Mouse (Mus musculus) urinary bladder, adult 18-20 months (tissue): ENCODE results near the gene 9130023H24Rik.

Experiments used
- DNase-seq, 2 experiments: peaks; one replicate each; pipeline ENCODE4 v3.0.0; 2022; ENCODE audit warnings: low spot score in 2 of 2, mixed read lengths in 2 of 2

Gene 9130023H24Rik

GRCm38 (mm10) chr7:128237927-128238778, at the start of gene 9130023H24Rik:
TSS of gene 9130023H24Rik (minus strand) at chr7:128238031.
- peak; percentile 99 to 100 for DNase-seq

- no peak for DNase-seq
Measured at GRCm38 (mm10) chr7:128285060-128285459, 47.2 kb upstream of the 9130023H24Rik start.

GRCm38 (mm10) chr7:128284047-128284446, 46.2 kb upstream of the 9130023H24Rik start:
- DNase-seq, result no peak

- DNase-seq, result no peak
Measured at GRCm38 (mm10) chr7:128282532-128283244, 44.9 kb upstream of the 9130023H24Rik start.

- no peak for DNase-seq
Measured at GRCm38 (mm10) chr7:128281765-128282164, 43.9 kb upstream of the 9130023H24Rik start.

- DNase-seq, result no peak
Measured at GRCm38 (mm10) chr7:128279750-128280149, 41.9 kb upstream of the 9130023H24Rik start.

- DNase-seq, result no peak
Measured at GRCm38 (mm10) chr7:128276051-128276450, 38.2 kb upstream of the 9130023H24Rik start.

GRCm38 (mm10) chr7:128271496-128271895, 33.7 kb upstream of the 9130023H24Rik start:
- DNase-seq, result no peak

- DNase-seq, result no peak
Measured at GRCm38 (mm10) chr7:128270431-128270850, 32.6 kb upstream of the 9130023H24Rik start.

GRCm38 (mm10) chr7:128267813-128268212, 30.0 kb upstream of the 9130023H24Rik start:
- no peak for DNase-seq

- DNase-seq, result no peak
Measured at GRCm38 (mm10) chr7:128267391-128267790, 29.6 kb upstream of the 9130023H24Rik start.

GRCm38 (mm10) chr7:128266056-128266455, 28.2 kb upstream of the 9130023H24Rik start:
- no peak for DNase-seq

GRCm38 (mm10) chr7:128265411-128265810, 27.6 kb upstream of the 9130023H24Rik start, which contains the start of gene Slc5a2:
TSS of gene Slc5a2 (plus strand) at chr7:128265657.
- DNase-seq, result no peak

GRCm38 (mm10) chr7:128256783-128257334, 19.0 kb upstream of the 9130023H24Rik start:
- DNase-seq, result no peak

GRCm38 (mm10) chr7:128255757-128256156, 17.9 kb upstream of the 9130023H24Rik start:
- no peak for DNase-seq

GRCm38 (mm10) chr7:128254978-128255377, 17.1 kb upstream of the 9130023H24Rik start:
- no peak for DNase-seq

GRCm38 (mm10) chr7:128252609-128253008, 14.8 kb upstream of the 9130023H24Rik start:
- no peak for DNase-seq

GRCm38 (mm10) chr7:128251946-128252345, 14.1 kb upstream of the 9130023H24Rik start:
- DNase-seq, result no peak

- DNase-seq, result no peak
Measured at GRCm38 (mm10) chr7:128249998-128250397, 12.2 kb upstream of the 9130023H24Rik start.

GRCm38 (mm10) chr7:128248081-128249042, 10.5 kb upstream of the 9130023H24Rik start:
- no peak for DNase-seq

GRCm38 (mm10) chr7:128247443-128247842, 9.6 kb upstream of the 9130023H24Rik start:
- peak; percentile 64 to 65 for DNase-seq
